Mouse (Mus musculus): ENCODE data around the gene Itgb8. TPM values are rescaled to one million over a fixed set of nuclear protein-coding genes. Genes with fewer than 3 reads are reported as not detected.

Gene Itgb8
- polyA plus RNA-seq, 1 experiment from 2014 or later = 3.5 TPM

GRCm38 (mm10) chr12:119146031-119146430, 92.6 kb downstream of the Itgb8 start:
- ATAC-seq (ENCODE audit: low read depth) (no peak), DNase-seq (ENCODE audit: low spot score) (no peak)
- Histone ChIP-seq H3K4me3 (ENCODE audit: low read depth, low read length) (no peak overlapping the region), H3K27me3 (replicated peaks; ENCODE audit: control insufficient read depth, insufficient read depth, low read length) (no peaks in the 10 kb centered on the region), H3K27ac (replicated peaks; ENCODE audit: low read depth, low read length) (no peak overlapping the region), H3K4me2 (ENCODE audit: low read depth, low read length) (no peak overlapping the region), H3K4me1 (ENCODE audit: control insufficient read depth, insufficient read depth, low read length) (no peaks in the 10 kb centered on the region), H3K9ac (ENCODE audit: low read depth, low read length) (no peak overlapping the region), H3K36me3 (ENCODE audit: control insufficient read depth, insufficient read depth, low read length) (no peaks in the 10 kb centered on the region), H3K9me3 (ENCODE audit: control insufficient read depth, low read length) (no peaks in the 10 kb centered on the region)
- WGBS = 93% methylated on average over 1 of the region's 1 CpGs

- no peaks in the 10 kb centered on the region for H3K36me3 ChIP-seq (ENCODE audit: control insufficient read depth, insufficient read depth, low read length)
- DNase-seq (ENCODE audit: low spot score) (peak; percentile 69), ATAC-seq (ENCODE audit: low read depth) (no peak)
- no peak overlapping the region for H3K27ac ChIP-seq (replicated peaks; ENCODE audit: low read depth, low read length)
- H3K4me1 ChIP-seq (ENCODE audit: control insufficient read depth, insufficient read depth, low read length) = no peaks in the 10 kb centered on the region
- no peaks in the 10 kb centered on the region for H3K9me3 ChIP-seq (ENCODE audit: control insufficient read depth, low read length)
- WGBS = 48% methylated on average over 1 of the region's 1 CpGs
- H3K4me2 ChIP-seq (ENCODE audit: low read depth, low read length) = no peak overlapping the region
- no peak overlapping the region for H3K9ac ChIP-seq (ENCODE audit: low read depth, low read length)
- H3K4me3 ChIP-seq (ENCODE audit: low read depth, low read length) = no peak overlapping the region
- H3K27me3 ChIP-seq (replicated peaks; ENCODE audit: control insufficient read depth, insufficient read depth, low read length) = no peaks in the 10 kb centered on the region
Measured at GRCm38 (mm10) chr12:119137946-119138345, 100.7 kb downstream of the Itgb8 start.

GRCm38 (mm10) chr12:119113522-119114135, 125.0 kb downstream of the Itgb8 start:
- Histone ChIP-seq H3K9me3 (ENCODE audit: control insufficient read depth, low read length) (no peaks in the 10 kb centered on the region), H3K4me1 (ENCODE audit: control insufficient read depth, insufficient read depth, low read length) (no peaks in the 10 kb centered on the region), H3K27ac (replicated peaks; ENCODE audit: low read depth, low read length) (no peak overlapping the region), H3K36me3 (ENCODE audit: control insufficient read depth, insufficient read depth, low read length) (no peaks in the 10 kb centered on the region), H3K4me3 (ENCODE audit: low read depth, low read length) (no peak overlapping the region), H3K27me3 (replicated peaks; ENCODE audit: control insufficient read depth, insufficient read depth, low read length) (no peaks in the 10 kb centered on the region), H3K4me2 (ENCODE audit: low read depth, low read length) (no peak overlapping the region), H3K9ac (ENCODE audit: low read depth, low read length) (no peak overlapping the region)
- DNase-seq (ENCODE audit: low spot score) (no peak), ATAC-seq (ENCODE audit: low read depth) (no peak)
- 63% methylated on average over 6 of the region's 6 CpGs for WGBS

- Histone ChIP-seq H3K4me2 (ENCODE audit: low read depth, low read length) (no peak overlapping the region), H3K4me1 (ENCODE audit: control insufficient read depth, insufficient read depth, low read length) (no peaks in the 10 kb centered on the region), H3K9ac (ENCODE audit: low read depth, low read length) (no peak overlapping the region), H3K27me3 (replicated peaks; ENCODE audit: control insufficient read depth, insufficient read depth, low read length) (no peaks in the 10 kb centered on the region), H3K27ac (replicated peaks; ENCODE audit: low read depth, low read length) (no peak overlapping the region), H3K36me3 (ENCODE audit: control insufficient read depth, insufficient read depth, low read length) (no peaks in the 10 kb centered on the region), H3K4me3 (ENCODE audit: low read depth, low read length) (no peak overlapping the region), H3K9me3 (ENCODE audit: control insufficient read depth, low read length) (no peaks in the 10 kb centered on the region)
- 33% methylated on average over 2 of the region's 2 CpGs for WGBS
- ATAC-seq (ENCODE audit: low read depth) = no peak
- DNase-seq (ENCODE audit: low spot score) = no peak
Measured at GRCm38 (mm10) chr12:119110091-119110490, 128.5 kb downstream of the Itgb8 start.

Other genes with a start within 250 kb of the Itgb8 start
- 1.6 and 1.8 TPM in 2 replicates for gene Macc1, start 75.5 kb upstream of the Itgb8 start, polyA plus RNA-seq (2014; fragmentation: Nextera tagmentation; extraction: Ambion mirVana)